Mouse (Mus musculus) E14TG2a.4 (cell line): ENCODE measurements around the gene Gm20388.

Source experiments
- CTCF ChIP-seq: conservative IDR thresholded peaks from 2 replicates; pipeline ENCODE4 v1.5.1; 2014; ENCODE audit warnings: low read length
- POU5F1 ChIP-seq: IDR thresholded peaks from 2 replicates; pipeline ENCODE4 v1.6.1; 2014; ENCODE audit warnings: low read length, borderline replicate concordance

- no peak for TF ChIP-seq CTCF
- no peak for TF ChIP-seq POU5F1
Observed at GRCm38 (mm10) chr8:123858941-123859647, 3948.5 kb downstream of the Gm20388 start.
